Mouse (Mus musculus) CH12.LX (cell line): ENCODE results near the gene Arxes2. TPM values are rescaled to one million over a fixed set of nuclear protein-coding genes. Genes with fewer than 3 reads are reported as not detected.

Source experiments
- DNase-seq: peaks from one replicate; pipeline ENCODE4 v3.0.0-alpha.2; 2013; ENCODE audit errors: extremely low read depth
- H3K27ac ChIP-seq: 2 replicates; pipeline ENCODE4 v1.5.1; 2012; ENCODE audit warnings: low read depth, mild to moderate bottlenecking, control low read depth, moderate library complexity; ENCODE audit not compliant: insufficient read depth
- H3K27me3 ChIP-seq: replicated peaks from 2 replicates; pipeline ENCODE3; 2012; ENCODE audit warnings: inconsistent platforms
- H3K36me3 ChIP-seq, 2 experiments: replicated peaks in 1 of 2; 2 replicates each; pipeline versions ENCODE3 to v1.6.1; 2012; ENCODE audit warnings: inconsistent platforms in 1 of 2, low read length in 1 of 2, mild to moderate bottlenecking in 1 of 2, mixed read lengths in 1 of 2, moderate library complexity in 1 of 2; ENCODE audit not compliant: control insufficient read depth in 1 of 2, insufficient read depth in 1 of 2
- H3K4me1 ChIP-seq, 2 experiments: 2 replicates each; pipeline ENCODE4 v1.6.1; 2012; ENCODE audit warnings: inconsistent platforms in 1 of 2, moderate library complexity in 1 of 2; ENCODE audit not compliant: insufficient read depth in 2 of 2, control insufficient read depth in 1 of 2
- H3K4me2 ChIP-seq: 2 replicates; pipeline ENCODE4 v1.6.1; 2012; ENCODE audit warnings: low read depth, mild to moderate bottlenecking, control low read depth; ENCODE audit not compliant: poor library complexity, insufficient read depth, severe bottlenecking
- H3K4me3 ChIP-seq, 3 experiments: fragments of 150-350 bp in 1 of 3; sonication (generic) in 1 of 3; replicated peaks in 1 of 3; 2 replicates each; pipeline versions ENCODE3 to v1.5.1; 2011 to 2012; ENCODE audit warnings: low read depth in 2 of 3, low read length in 2 of 3, mild to moderate bottlenecking in 2 of 3, moderate library complexity in 2 of 3, control low read depth in 1 of 3, improper control_type of control experiment in 1 of 3, inconsistent platforms in 1 of 3, mixed read lengths in 1 of 3; ENCODE audit not compliant: poor library complexity in 1 of 3
- H3K79me2 ChIP-seq: replicated peaks from 2 replicates; pipeline ENCODE4 v1.6.1; 2012; ENCODE audit warnings: mild to moderate bottlenecking, moderate library complexity; ENCODE audit not compliant: control insufficient read depth, poor library complexity, insufficient read depth, severe bottlenecking; ENCODE audit errors: extremely low read depth
- H3K9ac ChIP-seq: 2 replicates; pipeline ENCODE4 v1.6.1; 2012; ENCODE audit warnings: low read depth, mild to moderate bottlenecking, control low read depth, moderate library complexity; ENCODE audit not compliant: insufficient read depth
- H3K9me3 ChIP-seq: replicated peaks from 2 replicates; pipeline ENCODE3; 2012; ENCODE audit warnings: low read length, inconsistent platforms, mixed read lengths
- BHLHE40 ChIP-seq: IDR thresholded peaks from 2 replicates; pipeline ENCODE4 v1.6.1; 2011; ENCODE audit warnings: mild to moderate bottlenecking, low read depth, low read length, improper control_type of control experiment
- CHD1 ChIP-seq: IDR thresholded peaks from 2 replicates; pipeline ENCODE4 v1.6.1; 2012; ENCODE audit warnings: low read depth, low read length, improper control_type of control experiment, inconsistent platforms
- CTCF ChIP-seq, 2 experiments: IDR thresholded peaks in 1 of 2; conservative IDR thresholded peaks in 1 of 2; 2 replicates each; pipeline ENCODE4 v1.5.1; 2011 to 2012; ENCODE audit warnings: low read depth in 2 of 2, low read length in 2 of 2, improper control_type of control experiment in 1 of 2, inconsistent platforms in 1 of 2, mild to moderate bottlenecking in 1 of 2, moderate library complexity in 1 of 2
- E2F4 ChIP-seq: IDR thresholded peaks from 2 replicates; pipeline ENCODE4 v1.6.1; 2011; ENCODE audit warnings: low read depth, low read length, improper control_type of control experiment; ENCODE audit not compliant: insufficient replicate concordance
- EP300 ChIP-seq: IDR thresholded peaks from 2 replicates; pipeline ENCODE4 v1.6.1; 2011; ENCODE audit warnings: low read length, improper control_type of control experiment
- ETS1 ChIP-seq: conservative IDR thresholded peaks from 2 replicates; pipeline ENCODE4 v1.6.1; 2012; ENCODE audit warnings: low read depth, mild to moderate bottlenecking, inconsistent platforms, low read length, improper control_type of control experiment, moderate library complexity
- HCFC1 ChIP-seq: IDR thresholded peaks from 2 replicates; pipeline ENCODE4 v1.6.1; 2012; ENCODE audit warnings: low read depth, mild to moderate bottlenecking, inconsistent platforms, low read length, improper control_type of control experiment
- JUN ChIP-seq: IDR thresholded peaks from 2 replicates; pipeline ENCODE4 v1.6.1; 2011; ENCODE audit warnings: low read depth, mild to moderate bottlenecking, low read length, improper control_type of control experiment, moderate library complexity; ENCODE audit not compliant: insufficient read depth
- MAFK ChIP-seq: IDR thresholded peaks from 2 replicates; pipeline ENCODE4 v1.6.1; 2011; ENCODE audit warnings: low read length, improper control_type of control experiment; ENCODE audit not compliant: insufficient replicate concordance
- MAZ ChIP-seq: IDR thresholded peaks from 2 replicates; pipeline ENCODE4 v1.6.1; 2012; ENCODE audit warnings: low read depth, mild to moderate bottlenecking, inconsistent platforms, low read length, improper control_type of control experiment, moderate library complexity
- MYC ChIP-seq: IDR thresholded peaks from 2 replicates; pipeline ENCODE4 v1.6.1; 2011; ENCODE audit warnings: low read depth, mild to moderate bottlenecking, improper control_type of control experiment, low read length
- NELFE ChIP-seq: IDR thresholded peaks from 2 replicates; pipeline ENCODE4 v1.6.1; 2011; ENCODE audit warnings: low read depth, low read length, improper control_type of control experiment
- NRF1 ChIP-seq: IDR thresholded peaks from 2 replicates; pipeline ENCODE4 v1.6.1; 2014; ENCODE audit warnings: low read depth, mild to moderate bottlenecking, inconsistent platforms, low read length, improper control_type of control experiment, moderate library complexity
- RAD21 ChIP-seq: IDR thresholded peaks from 2 replicates; pipeline ENCODE4 v1.6.1; 2011; ENCODE audit warnings: low read depth, mild to moderate bottlenecking, low read length, improper control_type of control experiment, moderate library complexity
- SIN3A ChIP-seq: IDR thresholded peaks from 2 replicates; pipeline ENCODE4 v1.6.1; 2012; ENCODE audit warnings: low read length, improper control_type of control experiment, inconsistent platforms
- SMC3 ChIP-seq: IDR thresholded peaks from 2 replicates; pipeline ENCODE4 v1.6.1; 2011; ENCODE audit warnings: low read depth, low read length, improper control_type of control experiment
- TBP ChIP-seq: conservative IDR thresholded peaks from 2 replicates; pipeline ENCODE4 v1.6.1; 2011; ENCODE audit warnings: low read depth, low read length, improper control_type of control experiment
- UBTF ChIP-seq: IDR thresholded peaks from 2 replicates; pipeline ENCODE4 v1.6.1; 2012; ENCODE audit warnings: low read depth, mild to moderate bottlenecking, inconsistent platforms, low read length, improper control_type of control experiment, moderate library complexity
- USF2 ChIP-seq: conservative IDR thresholded peaks from 2 replicates; pipeline ENCODE4 v1.6.1; 2011; ENCODE audit warnings: low read depth, low read length, improper control_type of control experiment
- ZC3H11A ChIP-seq: IDR thresholded peaks from 2 replicates; pipeline ENCODE4 v1.6.1; 2012; ENCODE audit warnings: low read depth, mild to moderate bottlenecking, inconsistent platforms, low read length, improper control_type of control experiment
- dilution Hi-C: fragments of 300-500 bp; cut with MboI; formaldehyde crosslinking; loops from 2 replicates; pipeline ENCODE4 v1.14.3; 2020; ENCODE audit warnings: low sequenced_read_pairs; ENCODE audit not compliant: extremely low pct_unique_long_range_greater_than_20kb, extremely low pct_ligation_motif_present
- in situ Hi-C: fragments of 300-500 bp; cut with MboI; formaldehyde crosslinking; loops from 3 replicates; pipeline ENCODE4 v1.14.3; 2019; ENCODE audit warnings: low sequenced_read_pairs, low pct_ligation_motif_present, low pct_unique_long_range_greater_than_20kb, mixed read lengths
- polyA plus RNA-seq: library from polyadenylated mRNA; unstranded; fragments of >175 nt; gene quantifications from 2 replicates; pipeline ENCODE4 v1.2.1, GENCODE M21; 2012; ENCODE audit warnings: low read depth; ENCODE audit not compliant: insufficient read length
- total RNA-seq, 2 experiments: library from RNA; depleted of rRNA; stranded (reverse); fragments of 300-350 nt in 1 of 2; fragments of >200 nt in 1 of 2; gene quantifications; 2 replicates each; pipeline ENCODE4 v1.2.3; 2012 to 2014

Gene Arxes2
- total and polyA plus RNA-seq, 3 experiments, result 0.28 to 0.50 TPM; not detected in 1

DNA sequence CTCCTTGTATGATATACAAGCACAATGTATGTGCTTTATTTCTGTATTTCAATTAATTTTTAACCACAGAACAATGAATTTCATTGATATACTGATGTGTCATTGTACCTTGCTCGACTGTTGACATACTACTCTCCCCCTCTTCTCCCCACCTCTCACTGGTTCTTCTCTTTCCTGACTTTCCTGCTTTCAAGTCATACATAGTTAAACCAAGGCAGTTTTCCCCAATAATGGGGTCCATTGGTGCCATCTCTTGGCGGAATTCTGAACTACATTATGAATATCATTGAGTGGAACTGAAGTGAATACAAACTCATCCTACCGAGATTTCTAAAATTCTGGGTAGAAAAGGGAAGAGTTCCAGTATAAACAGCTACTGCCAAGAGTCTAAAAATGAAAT lies 30.0 kb upstream of the Arxes2 start:
- peak; percentile 25 for DNase-seq
- dilution Hi-C loops, result no loop called here
- Histone ChIP-seq H3K4me2 (no peak overlapping the region), H3K9ac (no peak overlapping the region), H3K36me3 (no peaks in the 10 kb centered on the region), H3K4me1 (no peaks in the 10 kb centered on the region), H3K4me3 (no peak overlapping the region), H3K79me2 (no peaks in the 10 kb centered on the region), H3K9me3 (no peaks in the 10 kb centered on the region), H3K27ac (no peak overlapping the region), H3K27me3 (no peaks in the 10 kb centered on the region)
- TF ChIP-seq SMC3 (peak; percentile 44), RAD21 (peak; percentile 59), NRF1 (no peak), MYC (no peak), CTCF (conservative IDR thresholded peaks at IDR 0.05 in 1 of 2, IDR thresholded peaks at IDR 0.05 in 1 of 2; ENCODE audit: low read depth in 2 of 2, low read length in 2 of 2) (peak; percentile 13 to 62; a peak in 2 of 4 replicates), ETS1 (no peak)
- in situ Hi-C loops, result loop anchor here (10.0 kb wide), 1 partner anchor 159 kb away; no protein-coding TSS in a partner anchor

DNA sequence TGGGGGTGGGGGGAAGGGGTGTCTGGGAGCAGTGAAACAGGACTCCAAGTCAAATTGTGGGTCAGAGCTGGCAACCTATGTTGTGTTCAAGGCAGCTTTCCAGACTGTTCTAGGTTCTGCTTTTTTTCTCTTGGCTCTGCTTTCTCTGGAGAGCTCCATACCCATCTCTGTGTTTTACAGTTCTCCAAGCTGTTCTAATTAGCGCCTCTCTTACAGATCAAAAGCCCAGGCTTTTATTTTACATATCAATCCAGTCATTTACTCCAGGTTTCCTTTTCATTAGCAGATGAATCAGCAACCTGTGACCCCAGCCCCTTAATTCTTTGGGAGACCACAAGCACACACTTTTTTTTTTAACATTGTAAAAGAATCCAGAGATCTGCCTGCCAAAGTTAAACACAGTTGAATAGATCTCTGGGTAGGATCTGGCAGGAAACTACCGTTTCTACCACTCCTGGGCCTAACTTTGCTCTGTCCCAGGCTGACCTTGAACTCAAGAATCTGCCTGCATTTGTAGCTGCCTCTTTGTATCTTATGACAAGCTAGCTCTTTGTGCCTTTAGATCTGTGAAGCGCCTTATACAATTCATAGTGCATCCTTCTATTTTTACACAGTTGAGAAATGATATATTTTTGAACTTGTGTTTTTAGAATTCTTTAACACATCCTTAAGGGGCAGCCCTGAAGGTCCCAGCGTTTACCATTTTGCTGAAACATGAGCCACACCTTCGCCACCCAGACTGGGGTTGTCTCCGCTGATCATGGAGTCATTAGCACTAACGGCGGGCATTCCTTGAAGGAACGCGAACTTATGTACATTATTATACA lies 19.8 kb upstream of the Arxes2 start:
- Histone ChIP-seq H3K9me3 (no peaks in the 10 kb centered on the region), H3K27ac (no peak overlapping the region), H3K36me3 (no peaks in the 10 kb centered on the region), H3K79me2 (no peaks in the 10 kb centered on the region), H3K9ac (no peak overlapping the region), H3K27me3 (no peaks in the 10 kb centered on the region), H3K4me1 (no peaks in the 10 kb centered on the region), H3K4me3 (no peak overlapping the region), H3K4me2 (no peak overlapping the region)
- in situ Hi-C loops (no loop called here), dilution Hi-C loops (no loop called here)
- no peak for DNase-seq
- no peak for TF ChIP-seq MYC
- no peak for TF ChIP-seq SIN3A
- TF ChIP-seq TBP, result no peak
- TF ChIP-seq RAD21, result no peak
- TF ChIP-seq EP300, result no peak
- no peak for TF ChIP-seq UBTF
- no peak for TF ChIP-seq MAZ
- no peak for TF ChIP-seq MAFK
- no peak for TF ChIP-seq CHD1
- no peak for TF ChIP-seq JUN
- TF ChIP-seq USF2, result no peak
- no peak for TF ChIP-seq BHLHE40
- no peak for TF ChIP-seq ZC3H11A
- no peak for TF ChIP-seq HCFC1
- no peak for TF ChIP-seq E2F4
- no peak for TF ChIP-seq NELFE
- no peak for TF ChIP-seq NRF1
- TF ChIP-seq ETS1, result no peak
